Mouse (Mus musculus): ENCODE data around the gene Lrp10. TPM values are rescaled to one million over a fixed set of nuclear protein-coding genes. Genes with fewer than 3 reads are reported as not detected.
A peak's percentile ranks its signal among the peaks of the same experiment; 100 is the strongest.

Gene Lrp10
- polyA plus RNA-seq, 1 experiment: 81.8 TPM

DNA sequence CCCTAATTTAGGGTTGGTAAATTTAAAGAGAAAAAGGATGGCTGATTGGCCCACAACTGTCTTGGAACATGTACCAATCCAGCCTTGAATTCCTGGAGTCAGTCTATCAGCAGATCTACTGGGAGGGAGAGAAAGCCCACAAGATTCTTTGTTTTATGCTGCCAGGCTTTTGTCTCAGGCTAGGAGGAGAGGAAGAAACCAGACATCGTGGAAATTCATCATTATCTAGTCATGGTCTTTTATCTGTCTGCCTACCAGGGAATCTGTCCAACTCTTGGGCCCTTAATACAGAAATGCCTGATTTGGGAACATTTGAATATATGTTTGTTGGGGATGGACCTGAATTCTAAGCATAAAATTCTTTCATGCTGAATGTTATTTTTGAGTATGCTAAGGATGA lies 38.4 kb upstream of the Lrp10 start:
- TF ChIP-seq POLR2A (IDR thresholded peaks at IDR 0.05; ENCODE audit: insufficient read length, low read depth): no peak
- no peak for TF ChIP-seq MYOD1 (IDR thresholded peaks at IDR 0.05; ENCODE audit: control insufficient read depth in 1 of 3, insufficient read length in 2 of 3, low read depth in 2 of 3)
- no peak for TF ChIP-seq SRF (IDR thresholded peaks at IDR 0.05; ENCODE audit: control insufficient read depth, insufficient read length, low read depth)
- TF ChIP-seq USF1 (IDR thresholded peaks at IDR 0.05; ENCODE audit: low read depth): no peak
- TF ChIP-seq REST (IDR thresholded peaks at IDR 0.05; ENCODE audit: insufficient read depth, insufficient read length): no peak
- TF ChIP-seq MAX (IDR thresholded peaks at IDR 0.05; ENCODE audit: low read depth): no peak
- no peak for TF ChIP-seq MYOG (IDR thresholded peaks at IDR 0.05; ENCODE audit: control insufficient read depth in 1 of 3, insufficient read depth in 1 of 3, insufficient read length in 2 of 3, low read depth in 2 of 3)
- no peak for TF ChIP-seq E2F4 (IDR thresholded peaks at IDR 0.05; ENCODE audit: insufficient read depth)
- TF ChIP-seq CEBPB (IDR thresholded peaks at IDR 0.05; ENCODE audit: insufficient read depth, poor library complexity, severe bottlenecking): no peak
- TF ChIP-seq POLR2AphosphoS2 (IDR thresholded peaks at IDR 0.05; ENCODE audit: insufficient read length, low read depth): no peak
- no peak for TF ChIP-seq TCF12 (IDR thresholded peaks at IDR 0.05; ENCODE audit: insufficient read depth, poor library complexity, severe bottlenecking)
- no peak for TF ChIP-seq TCF3 (IDR thresholded peaks at IDR 0.05; ENCODE audit: insufficient read length, low read depth)
- Histone ChIP-seq H3K4me2 (ENCODE audit: low read depth) (peak overlapping the region; percentile 71), H3K79me2 (ENCODE audit: control insufficient read depth, insufficient read depth) (peaks cover 16% of the 10 kb centered on the region), H3ac (ENCODE audit: control insufficient read depth, insufficient read length) (no peak overlapping the region), H3K36me3 (ENCODE audit: control insufficient read depth, insufficient read depth) (no peaks in the 10 kb centered on the region), H3K4me3 (peak overlapping the region; percentile 94), H3K27me3 (ENCODE audit: control insufficient read depth, insufficient read depth, insufficient read length) (no peaks in the 10 kb centered on the region)

DNA sequence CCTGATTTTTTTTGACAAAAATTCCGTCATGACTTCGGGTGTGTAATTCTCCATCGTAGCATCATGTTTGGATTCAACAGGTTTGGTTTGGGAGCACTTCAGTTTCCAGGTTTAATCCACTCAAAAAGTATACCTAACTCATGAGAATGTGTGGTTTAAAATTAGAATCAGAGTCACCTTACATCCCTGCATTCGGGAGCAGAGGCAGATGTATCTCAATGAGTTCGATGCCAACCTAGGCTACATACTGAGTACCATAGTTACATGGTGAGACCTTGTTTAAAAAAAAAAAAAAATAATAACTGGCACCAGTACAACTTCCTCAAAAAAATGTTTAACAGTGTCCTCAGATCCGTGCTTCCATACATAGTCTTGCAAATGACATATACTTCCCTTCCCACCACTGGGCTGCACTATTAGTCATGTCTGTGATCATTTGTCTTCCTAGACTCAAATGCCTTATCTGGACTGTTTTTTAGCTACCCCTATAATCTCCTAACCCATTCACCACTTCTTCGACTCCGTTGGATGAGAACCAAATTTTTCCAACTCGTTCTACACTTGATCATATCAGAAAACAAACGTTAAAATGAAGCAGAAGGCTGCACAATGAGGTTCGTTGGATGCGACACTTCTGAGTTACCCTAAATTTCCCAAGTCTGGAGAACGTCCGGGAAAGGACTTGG lies 37.8 kb upstream of the Lrp10 start:
- no peak for TF ChIP-seq MYOD1 (IDR thresholded peaks at IDR 0.05; ENCODE audit: control insufficient read depth in 1 of 3, insufficient read length in 2 of 3, low read depth in 2 of 3)
- no peak for TF ChIP-seq MAX (IDR thresholded peaks at IDR 0.05; ENCODE audit: low read depth)
- TF ChIP-seq POLR2A (IDR thresholded peaks at IDR 0.05; ENCODE audit: insufficient read length, low read depth): no peak
- no peak for TF ChIP-seq MYOG (IDR thresholded peaks at IDR 0.05; ENCODE audit: control insufficient read depth in 1 of 3, insufficient read depth in 1 of 3, insufficient read length in 2 of 3, low read depth in 2 of 3)
- TF ChIP-seq E2F4 (IDR thresholded peaks at IDR 0.05; ENCODE audit: insufficient read depth): no peak
- TF ChIP-seq USF1 (IDR thresholded peaks at IDR 0.05; ENCODE audit: low read depth): no peak
- TF ChIP-seq POLR2AphosphoS2 (IDR thresholded peaks at IDR 0.05; ENCODE audit: insufficient read length, low read depth): no peak
- no peaks in the 10 kb centered on the region for H3K27me3 ChIP-seq (ENCODE audit: control insufficient read depth, insufficient read depth, insufficient read length)

DNA sequence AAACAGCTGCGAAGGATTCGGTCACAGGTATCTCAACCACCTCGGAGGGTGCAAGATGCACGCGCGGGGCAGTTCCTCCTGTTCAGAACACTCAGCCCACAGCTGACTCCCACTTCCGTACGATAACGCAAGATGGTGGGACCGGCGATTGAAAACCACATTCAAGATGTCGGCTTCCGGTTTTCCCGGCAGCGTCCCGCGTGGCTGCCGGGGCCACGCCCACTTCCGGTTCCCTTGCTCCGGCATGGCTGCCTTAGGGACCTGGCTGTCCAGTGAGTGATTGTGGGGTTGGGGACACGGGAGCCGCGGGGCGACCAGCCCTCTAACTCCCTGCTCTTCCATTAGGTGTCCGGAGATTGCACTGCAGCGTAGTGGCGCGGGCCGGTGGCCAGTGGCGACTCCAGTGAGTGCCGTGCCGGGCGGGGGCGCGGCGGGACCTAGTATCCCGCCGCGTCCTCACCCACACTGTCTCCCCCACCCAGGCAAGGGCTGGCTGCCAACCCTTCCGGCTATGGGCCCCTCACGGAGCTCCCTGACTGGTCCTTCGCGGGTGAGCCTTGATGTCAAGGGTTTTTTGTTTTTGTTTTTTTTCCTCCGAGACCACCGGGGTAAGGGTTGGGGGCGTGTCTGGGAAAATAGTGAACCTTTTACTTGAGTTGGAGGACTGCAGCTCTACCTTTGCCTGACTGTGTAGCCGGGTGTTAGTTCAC lies 37.1 kb upstream of the Lrp10 start, which contains the start of gene Mrpl52:
Gene Mrpl52 (plus strand): TSS at position 221 of the 710 bp plus-strand sequence.
- Histone ChIP-seq H3K4me2 (ENCODE audit: low read depth) (peak within 1 kb of the TSS; percentile 83), H3ac (ENCODE audit: control insufficient read depth, insufficient read length) (peak within 1 kb of the TSS; percentile 75), H3K79me2 (ENCODE audit: control insufficient read depth, insufficient read depth) (peaks cover 24% of the 10 kb centered on the region), H3K36me3 (ENCODE audit: control insufficient read depth, insufficient read depth) (no peaks in the 10 kb centered on the region), H3K27me3 (ENCODE audit: control insufficient read depth, insufficient read depth, insufficient read length) (no peaks in the 10 kb centered on the region), H3K4me3 (peak within 1 kb of the TSS; percentile 94)
- TF ChIP-seq TCF12 (IDR thresholded peaks at IDR 0.05; ENCODE audit: insufficient read depth, poor library complexity, severe bottlenecking): no peak
- no peak for TF ChIP-seq MAX (IDR thresholded peaks at IDR 0.05; ENCODE audit: low read depth)
- TF ChIP-seq E2F4 (IDR thresholded peaks at IDR 0.05; ENCODE audit: insufficient read depth): no peak
- peak in 2 of 3 experiments; percentile 23 to 50 for TF ChIP-seq MYOG (IDR thresholded peaks at IDR 0.05; ENCODE audit: control insufficient read depth in 1 of 3, insufficient read depth in 1 of 3, insufficient read length in 2 of 3, low read depth in 2 of 3)
- peak; percentile 86 for TF ChIP-seq POLR2AphosphoS2 (IDR thresholded peaks at IDR 0.05; ENCODE audit: insufficient read length, low read depth)
- TF ChIP-seq SRF (IDR thresholded peaks at IDR 0.05; ENCODE audit: control insufficient read depth, insufficient read length, low read depth): no peak
- TF ChIP-seq REST (IDR thresholded peaks at IDR 0.05; ENCODE audit: insufficient read depth, insufficient read length): no peak
- TF ChIP-seq CEBPB (IDR thresholded peaks at IDR 0.05; ENCODE audit: insufficient read depth, poor library complexity, severe bottlenecking): no peak
- TF ChIP-seq USF1 (IDR thresholded peaks at IDR 0.05; ENCODE audit: low read depth): no peak
- TF ChIP-seq POLR2A (IDR thresholded peaks at IDR 0.05; ENCODE audit: insufficient read length, low read depth): peak; percentile 94
- TF ChIP-seq MYOD1 (IDR thresholded peaks at IDR 0.05; ENCODE audit: control insufficient read depth in 1 of 3, insufficient read length in 2 of 3, low read depth in 2 of 3): peak in 2 of 3 experiments; percentile 51 to 58
- TF ChIP-seq TCF3 (IDR thresholded peaks at IDR 0.05; ENCODE audit: insufficient read length, low read depth): no peak

More for the DNA sequence above, 37.8 kb upstream of the Lrp10 start:
- H3ac ChIP-seq (ENCODE audit: control insufficient read depth, insufficient read length): peak overlapping the region; percentile 75
- H3K4me3 ChIP-seq: peak overlapping the region; percentile 94
- H3K36me3 ChIP-seq (ENCODE audit: control insufficient read depth, insufficient read depth): no peaks in the 10 kb centered on the region
- peaks cover 21% of the 10 kb centered on the region for H3K79me2 ChIP-seq (ENCODE audit: control insufficient read depth, insufficient read depth)
- H3K4me2 ChIP-seq (ENCODE audit: low read depth): peak overlapping the region; percentile 71

DNA sequence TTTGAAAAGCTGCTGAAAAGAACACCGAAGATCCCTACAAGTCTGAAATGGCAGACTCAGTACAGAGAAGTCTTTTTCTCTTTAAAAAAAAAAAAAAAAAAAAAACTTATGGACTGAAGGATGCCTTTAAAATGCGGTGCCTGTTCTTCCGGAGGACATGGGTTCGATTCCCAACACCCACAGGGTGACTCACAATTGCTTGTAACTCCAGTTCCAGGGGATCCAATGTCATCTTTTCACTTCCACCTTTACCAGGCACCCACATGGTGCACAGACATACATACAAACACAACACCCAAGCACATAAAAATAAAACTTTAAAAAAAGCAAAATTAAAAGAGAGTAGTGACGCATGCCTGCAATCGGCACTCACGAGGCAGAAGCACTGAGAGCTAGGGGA lies 36.2 kb upstream of the Lrp10 start:
- H3K79me2 ChIP-seq (ENCODE audit: control insufficient read depth, insufficient read depth): peaks cover 33% of the 10 kb centered on the region
- TF ChIP-seq POLR2AphosphoS2 (IDR thresholded peaks at IDR 0.05; ENCODE audit: insufficient read length, low read depth) (no peak), TCF12 (IDR thresholded peaks at IDR 0.05; ENCODE audit: insufficient read depth, poor library complexity, severe bottlenecking) (no peak), MYOG (IDR thresholded peaks at IDR 0.05; ENCODE audit: control insufficient read depth in 1 of 3, insufficient read depth in 1 of 3, insufficient read length in 2 of 3, low read depth in 2 of 3) (no peak), USF1 (IDR thresholded peaks at IDR 0.05; ENCODE audit: low read depth) (no peak), MAX (IDR thresholded peaks at IDR 0.05; ENCODE audit: low read depth) (no peak), MYOD1 (IDR thresholded peaks at IDR 0.05; ENCODE audit: control insufficient read depth in 1 of 3, insufficient read length in 2 of 3, low read depth in 2 of 3) (no peak), E2F4 (IDR thresholded peaks at IDR 0.05; ENCODE audit: insufficient read depth) (no peak), TCF3 (IDR thresholded peaks at IDR 0.05; ENCODE audit: insufficient read length, low read depth) (no peak), SRF (IDR thresholded peaks at IDR 0.05; ENCODE audit: control insufficient read depth, insufficient read length, low read depth) (no peak), CEBPB (IDR thresholded peaks at IDR 0.05; ENCODE audit: insufficient read depth, poor library complexity, severe bottlenecking) (no peak), REST (IDR thresholded peaks at IDR 0.05; ENCODE audit: insufficient read depth, insufficient read length) (no peak), POLR2A (IDR thresholded peaks at IDR 0.05; ENCODE audit: insufficient read length, low read depth) (no peak)
- peak overlapping the region; percentile 94 for H3K4me3 ChIP-seq
- peak overlapping the region; percentile 75 for H3ac ChIP-seq (ENCODE audit: control insufficient read depth, insufficient read length)
- peak overlapping the region; percentile 83 for H3K4me2 ChIP-seq (ENCODE audit: low read depth)
- no peaks in the 10 kb centered on the region for H3K36me3 ChIP-seq (ENCODE audit: control insufficient read depth, insufficient read depth)
- no peaks in the 10 kb centered on the region for H3K27me3 ChIP-seq (ENCODE audit: control insufficient read depth, insufficient read depth, insufficient read length)

Measured in myocyte (in vitro differentiated cells).